Mouse (Mus musculus) ES-E14 (cell line): ENCODE measurements around the gene Sqor. TPM values are rescaled to one million over a fixed set of nuclear protein-coding genes. Genes with fewer than 3 reads are reported as not detected.

Experiments
- DNase-seq: peaks from one replicate; pipeline ENCODE4 v3.0.0-alpha.2; 2013; ENCODE audit warnings: low read depth, low spot score
- H3K27ac ChIP-seq: 2 replicates; pipeline ENCODE4 v1.5.1; 2012; ENCODE audit warnings: low read depth, mild to moderate bottlenecking, low read length, moderate library complexity, mixed read lengths; ENCODE audit not compliant: poor library complexity, insufficient read depth, severe bottlenecking
- H3K36me3 ChIP-seq: 2 replicates; pipeline ENCODE4 v1.6.1; 2012; ENCODE audit warnings: mild to moderate bottlenecking, low read length, moderate library complexity, mixed read lengths; ENCODE audit not compliant: control insufficient read depth, poor library complexity, insufficient read depth, severe bottlenecking
- H3K4me1 ChIP-seq, 2 experiments: fragments of 150-350 bp in 1 of 2; sonication (generic) in 1 of 2; 2 replicates each; pipeline ENCODE4 v1.6.1; 2012; ENCODE audit warnings: low read length in 2 of 2, mild to moderate bottlenecking in 1 of 2, mixed read lengths in 1 of 2; ENCODE audit not compliant: control insufficient read depth in 2 of 2, insufficient read depth in 2 of 2, poor library complexity in 1 of 2
- H3K4me3 ChIP-seq, 2 experiments: fragments of 150-350 bp in 1 of 2; sonication (generic) in 1 of 2; 2 replicates each; pipeline ENCODE4 v1.5.1; 2012; ENCODE audit warnings: low read length in 2 of 2, low read depth in 1 of 2, mild to moderate bottlenecking in 1 of 2, mixed read lengths in 1 of 2; ENCODE audit not compliant: insufficient read depth in 1 of 2, poor library complexity in 1 of 2, severe bottlenecking in 1 of 2
- H3K9ac ChIP-seq: 2 replicates; pipeline ENCODE4 v1.6.1; 2012; ENCODE audit warnings: low read depth, mild to moderate bottlenecking, low read length, mixed read lengths; ENCODE audit not compliant: poor library complexity, insufficient read depth, severe bottlenecking
- H3K9me3 ChIP-seq: fragments of 150-350 bp; sonication (generic); 2 replicates; pipeline ENCODE4 v1.6.1; 2012; ENCODE audit warnings: low read depth, mild to moderate bottlenecking, low read length; ENCODE audit not compliant: control insufficient read depth, insufficient read depth
- CHD2 ChIP-seq: IDR thresholded peaks from 2 replicates; pipeline ENCODE4 v1.6.1; 2014; ENCODE audit warnings: mild to moderate bottlenecking, low read depth, low read length, inconsistent platforms
- HCFC1 ChIP-seq: IDR thresholded peaks from 2 replicates; pipeline ENCODE4 v1.6.1; 2012; ENCODE audit warnings: low read length, inconsistent platforms, borderline replicate concordance; ENCODE audit not compliant: insufficient read depth
- MAFK ChIP-seq: IDR thresholded peaks from 2 replicates; pipeline ENCODE4 v1.6.1; 2014; ENCODE audit warnings: mild to moderate bottlenecking, low read depth, low read length, inconsistent platforms; ENCODE audit not compliant: insufficient read depth
- ZC3H11A ChIP-seq: IDR thresholded peaks from 2 replicates; pipeline ENCODE4 v1.6.1; 2012; ENCODE audit warnings: low read depth, mild to moderate bottlenecking, inconsistent platforms, low read length, borderline replicate concordance
- ZNF384 ChIP-seq: IDR thresholded peaks from 2 replicates; pipeline ENCODE4 v1.6.1; 2012; ENCODE audit warnings: low read depth, low read length, inconsistent platforms
- in situ Hi-C, 2 experiments: fragments of 600-800 bp; cut with MboI; formaldehyde crosslinking; loops; one replicate each; pipeline ENCODE4 v1.15.1; 2025; ENCODE audit warnings: low sequenced_read_pairs in 2 of 2, inconsistent platforms in 1 of 2; ENCODE audit not compliant: unreplicated experiment in 2 of 2
- total RNA-seq: library from RNA; depleted of rRNA; stranded (reverse); fragments of 300-350 nt; gene quantifications from 2 replicates; pipeline ENCODE4 v1.2.3, GENCODE M21; 2012; rRNA removed

The Sqor gene
- total RNA-seq, result 0.26 and 1.3 TPM in 2 replicates

DNA sequence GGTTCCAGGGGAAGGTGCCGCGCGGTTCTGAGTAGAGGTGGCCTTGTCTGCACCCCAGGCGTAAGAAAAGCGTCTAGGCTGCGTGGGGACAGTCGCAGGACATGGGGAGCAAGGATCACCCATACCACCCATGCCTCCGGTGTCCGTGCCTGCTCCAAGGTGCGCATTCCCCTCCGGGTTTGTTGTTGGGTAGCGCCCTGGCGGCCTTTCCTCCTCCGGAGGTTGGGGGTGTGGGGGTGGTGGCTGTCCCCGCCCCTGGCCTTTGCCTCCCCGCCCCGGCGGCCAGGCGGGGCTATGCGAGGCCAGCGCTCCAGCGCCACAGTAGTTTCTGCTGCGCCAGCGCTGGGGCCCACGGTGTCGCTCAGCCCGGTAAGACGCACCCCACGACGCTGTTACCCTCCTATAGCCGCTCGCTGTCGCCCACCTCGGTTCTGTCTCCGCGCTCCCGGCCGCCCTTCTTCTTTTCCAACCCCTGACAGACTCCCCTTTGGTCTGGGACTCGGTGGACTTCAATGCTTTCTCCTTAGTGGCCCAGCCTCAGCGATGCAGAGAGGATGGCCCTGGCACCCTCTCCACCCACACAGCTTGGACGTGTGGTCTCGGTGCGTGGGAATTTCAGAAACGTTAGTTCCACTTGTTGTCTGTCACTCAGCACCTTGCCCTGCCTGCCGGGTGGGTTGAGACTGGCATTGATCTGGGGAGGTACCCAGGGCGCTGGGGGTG lies at the start of gene Sqor:
Sqor (plus strand) TSS at position 167 of the 723 bp plus-strand sequence.
- in situ Hi-C loops, result no loop called here
- H3K4me1 ChIP-seq, result peaks cover 0 to 2% of the 10 kb centered on the region in 2 experiments; a peak in 1 of 4 replicates
- peak within 1 kb of the TSS; percentile 57 to 67 for H3K4me3 ChIP-seq
- peak within 1 kb of the TSS; percentile 55; the same call in 1 of the 2 replicates for H3K9ac ChIP-seq
- H3K36me3 ChIP-seq, result no peaks in the 10 kb centered on the region
- no peak for TF ChIP-seq ZNF384
- TF ChIP-seq CHD2, result no peak
- TF ChIP-seq ZC3H11A, result no peak
- TF ChIP-seq MAFK, result no peak
- DNase-seq, result no peak
- no peaks in the 10 kb centered on the region for H3K9me3 ChIP-seq
- H3K27ac ChIP-seq, result no peak within 1 kb of the TSS

DNA sequence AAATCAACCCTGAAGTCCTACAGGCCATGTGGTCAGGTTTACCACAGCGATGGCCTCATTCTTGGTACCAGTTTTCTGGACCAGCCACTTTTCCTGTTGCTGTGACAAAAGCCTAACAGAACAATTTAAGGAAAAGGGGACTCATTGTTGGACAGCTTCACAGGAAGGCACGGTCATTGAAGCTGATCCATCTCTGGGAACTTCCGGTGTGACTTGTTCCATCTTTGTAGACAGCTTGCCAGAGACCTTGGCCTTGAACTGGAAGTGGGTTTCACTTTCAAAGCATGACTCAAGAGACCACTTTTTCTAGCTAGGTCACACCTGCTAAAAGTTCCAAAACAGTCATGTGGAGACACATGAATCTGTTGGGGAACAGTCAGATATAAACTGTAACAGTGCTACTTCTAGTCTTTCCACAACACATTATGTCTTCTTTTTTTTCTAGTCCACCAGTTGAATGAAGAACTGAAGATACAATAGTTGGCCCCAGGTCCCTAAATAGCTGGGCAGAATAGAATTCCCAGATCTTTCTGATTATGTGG lies 48.7 kb upstream of the Sqor start:
- in situ Hi-C loops, result no loop called here
- TF ChIP-seq CHD2, result no peak
- no peak for TF ChIP-seq ZNF384
- TF ChIP-seq HCFC1, result no peak
- TF ChIP-seq ZC3H11A, result no peak
- Histone ChIP-seq H3K4me1 (no peaks in the 10 kb centered on the region), H3K27ac (no peak overlapping the region), H3K4me3 (no peak overlapping the region), H3K36me3 (no peaks in the 10 kb centered on the region), H3K9ac (no peak overlapping the region), H3K9me3 (no peaks in the 10 kb centered on the region)
- DNase-seq, result no peak

DNA sequence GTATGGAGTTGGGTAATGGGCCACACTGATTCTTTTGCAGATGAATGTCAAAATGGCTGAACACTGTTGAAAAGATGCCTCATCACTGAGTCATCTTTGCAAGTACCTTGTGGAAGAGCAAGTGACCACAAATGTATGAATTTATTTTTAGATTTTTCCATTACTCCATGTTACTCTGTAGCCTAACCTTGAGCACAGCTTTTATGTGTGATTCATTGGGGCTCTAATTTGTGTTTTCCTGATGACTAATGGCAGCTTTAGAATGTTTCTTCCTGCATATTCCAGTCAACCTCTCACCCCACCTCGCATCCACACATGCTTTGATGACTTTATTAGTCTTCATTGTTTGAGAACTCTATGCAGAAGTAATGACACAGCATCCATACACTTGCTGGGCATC lies 45.8 kb upstream of the Sqor start:
- Histone ChIP-seq H3K27ac (no peak overlapping the region), H3K9ac (no peak overlapping the region), H3K4me1 (no peaks in the 10 kb centered on the region), H3K36me3 (no peaks in the 10 kb centered on the region), H3K9me3 (no peaks in the 10 kb centered on the region), H3K4me3 (no peak overlapping the region)
- in situ Hi-C loops, result no loop called here
- TF ChIP-seq ZC3H11A (no peak), ZNF384 (no peak)
- DNase-seq, result no peak

DNA sequence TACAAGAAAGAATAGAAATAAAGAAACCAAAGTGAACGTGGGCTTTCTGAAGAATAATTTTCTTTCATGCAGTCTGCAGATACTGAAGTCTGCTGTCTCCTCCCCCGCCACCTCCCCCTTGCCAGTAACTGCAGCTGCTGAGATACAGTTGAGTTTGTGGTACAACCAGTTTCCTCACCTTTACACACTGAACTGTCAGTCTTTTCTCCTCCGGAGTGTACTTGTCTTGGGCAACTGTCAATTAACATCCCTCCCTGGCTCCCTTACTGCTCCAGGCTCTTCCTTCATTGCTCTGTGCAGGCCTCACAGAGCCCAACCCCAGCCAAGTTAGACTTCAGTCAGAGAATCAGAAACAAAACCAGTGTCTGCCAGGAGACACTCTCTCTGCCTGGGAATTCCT lies 44.5 kb upstream of the Sqor start:
- Histone ChIP-seq H3K36me3 (no peaks in the 10 kb centered on the region), H3K4me1 (no peaks in the 10 kb centered on the region), H3K27ac (no peak overlapping the region), H3K9me3 (no peaks in the 10 kb centered on the region), H3K9ac (no peak overlapping the region), H3K4me3 (no peak overlapping the region)
- in situ Hi-C loops, result no loop called here
- TF ChIP-seq MAFK, result no peak
- TF ChIP-seq HCFC1, result no peak
- no peak for TF ChIP-seq ZNF384
- no peak for TF ChIP-seq ZC3H11A
- no peak for TF ChIP-seq CHD2
- no peak for DNase-seq
